Mouse (Mus musculus): ENCODE data around the gene Gm19426. TPM values are rescaled to one million over a fixed set of nuclear protein-coding genes. Genes with fewer than 3 reads are reported as not detected.

The Gm19426 gene
- polyA plus RNA-seq (2015; fragmentation: Illumina TruSeq; extraction: RNeasy Lipid Tissue Mini Kit (QIAGEN cat#74804); ENCODE audit: low read depth, low replicate concordance): 0.74 TPM

GRCm38 (mm10) chr2:84743561-84743960 lies at the start of gene Gm19426:
Gene Gm19426 (minus strand): TSS chr2:84743655.

GRCm38 (mm10) chr2:84775241-84775640 lies 31.8 kb upstream of the Gm19426 start, which contains the start of gene Serping1:
Gene Serping1 (minus strand): TSS chr2:84775444.

GRCm38 (mm10) chr2:84733579-84734300 lies 9.7 kb downstream of the Gm19426 start, which contains the start of gene Ypel4:
Gene Ypel4 (plus strand): TSS chr2:84734058.

GRCm38 (mm10) chr2:84727172-84727858 lies 16.1 kb downstream of the Gm19426 start, which contains the start of gene Clp1:
Gene Clp1 (minus strand): TSS chr2:84727350.

GRCm38 (mm10) chr2:84714811-84715561 lies 28.5 kb downstream of the Gm19426 start, which contains the start of gene Zdhhc5:
Gene Zdhhc5 (minus strand): TSS chr2:84715180.

Other genes with a start within 250 kb of the Gm19426 start
- 42.0 TPM for gene Ctnnd1, start 92.9 kb downstream of the Gm19426 start, polyA plus RNA-seq (2015; fragmentation: Illumina TruSeq; extraction: RNeasy Lipid Tissue Mini Kit (QIAGEN cat#74804); ENCODE audit: low read depth, low replicate concordance)
- gene Btbd18, start 84.6 kb downstream of the Gm19426 start, polyA plus RNA-seq (2015; fragmentation: Illumina TruSeq; extraction: RNeasy Lipid Tissue Mini Kit (QIAGEN cat#74804); ENCODE audit: low read depth, low replicate concordance): not detected
- gene Selenoh, start 72.9 kb downstream of the Gm19426 start, polyA plus RNA-seq (2015; fragmentation: Illumina TruSeq; extraction: RNeasy Lipid Tissue Mini Kit (QIAGEN cat#74804); ENCODE audit: low read depth, low replicate concordance): 53.2 TPM
- not detected for gene Gm28635, start 65.6 kb downstream of the Gm19426 start, polyA plus RNA-seq (2015; fragmentation: Illumina TruSeq; extraction: RNeasy Lipid Tissue Mini Kit (QIAGEN cat#74804); ENCODE audit: low read depth, low replicate concordance)
- 42.9 TPM for gene Med19, start 65.3 kb downstream of the Gm19426 start, polyA plus RNA-seq (2015; fragmentation: Illumina TruSeq; extraction: RNeasy Lipid Tissue Mini Kit (QIAGEN cat#74804); ENCODE audit: low read depth, low replicate concordance)
- 415 TPM for gene Tmx2, start 64.5 kb downstream of the Gm19426 start, polyA plus RNA-seq (2015; fragmentation: Illumina TruSeq; extraction: RNeasy Lipid Tissue Mini Kit (QIAGEN cat#74804); ENCODE audit: low read depth, low replicate concordance)
- gene Zdhhc5, start 28.5 kb downstream of the Gm19426 start, polyA plus RNA-seq (2015; fragmentation: Illumina TruSeq; extraction: RNeasy Lipid Tissue Mini Kit (QIAGEN cat#74804); ENCODE audit: low read depth, low replicate concordance): 32.1 TPM
- gene Clp1, start 16.3 kb downstream of the Gm19426 start, polyA plus RNA-seq (2015; fragmentation: Illumina TruSeq; extraction: RNeasy Lipid Tissue Mini Kit (QIAGEN cat#74804); ENCODE audit: low read depth, low replicate concordance): 10.1 TPM
- 87.0 TPM for gene Ypel4, start 9.6 kb downstream of the Gm19426 start, polyA plus RNA-seq (2015; fragmentation: Illumina TruSeq; extraction: RNeasy Lipid Tissue Mini Kit (QIAGEN cat#74804); ENCODE audit: low read depth, low replicate concordance)
- 9.7 TPM for gene Serping1, start 31.8 kb upstream of the Gm19426 start, polyA plus RNA-seq (2015; fragmentation: Illumina TruSeq; extraction: RNeasy Lipid Tissue Mini Kit (QIAGEN cat#74804); ENCODE audit: low read depth, low replicate concordance)
- 10.6 TPM for gene Ube2l6, start 55.2 kb upstream of the Gm19426 start, polyA plus RNA-seq (2015; fragmentation: Illumina TruSeq; extraction: RNeasy Lipid Tissue Mini Kit (QIAGEN cat#74804); ENCODE audit: low read depth, low replicate concordance)
- not detected for gene Smtnl1, start 79.0 kb upstream of the Gm19426 start, polyA plus RNA-seq (2015; fragmentation: Illumina TruSeq; extraction: RNeasy Lipid Tissue Mini Kit (QIAGEN cat#74804); ENCODE audit: low read depth, low replicate concordance)
- 96.8 TPM for gene Timm10, start 83.3 kb upstream of the Gm19426 start, polyA plus RNA-seq (2015; fragmentation: Illumina TruSeq; extraction: RNeasy Lipid Tissue Mini Kit (QIAGEN cat#74804); ENCODE audit: low read depth, low replicate concordance)
- not detected for gene Slc43a1, start 95.2 kb upstream of the Gm19426 start, polyA plus RNA-seq (2015; fragmentation: Illumina TruSeq; extraction: RNeasy Lipid Tissue Mini Kit (QIAGEN cat#74804); ENCODE audit: low read depth, low replicate concordance)
- gene Rtn4rl2, start 143.1 kb upstream of the Gm19426 start, polyA plus RNA-seq (2015; fragmentation: Illumina TruSeq; extraction: RNeasy Lipid Tissue Mini Kit (QIAGEN cat#74804); ENCODE audit: low read depth, low replicate concordance): 36.4 TPM
- 1.1 TPM for gene Slc43a3, start 192.9 kb upstream of the Gm19426 start, polyA plus RNA-seq (2015; fragmentation: Illumina TruSeq; extraction: RNeasy Lipid Tissue Mini Kit (QIAGEN cat#74804); ENCODE audit: low read depth, low replicate concordance)
- not detected for gene Prg2, start 236.8 kb upstream of the Gm19426 start, polyA plus RNA-seq (2015; fragmentation: Illumina TruSeq; extraction: RNeasy Lipid Tissue Mini Kit (QIAGEN cat#74804); ENCODE audit: low read depth, low replicate concordance)
- gene Prg3, start 244.6 kb upstream of the Gm19426 start, polyA plus RNA-seq (2015; fragmentation: Illumina TruSeq; extraction: RNeasy Lipid Tissue Mini Kit (QIAGEN cat#74804); ENCODE audit: low read depth, low replicate concordance): not detected

Measured in brain, adult 10 weeks (tissue).